Mouse (Mus musculus) hindbrain, postnatal 0 days (tissue): Measurements from ENCODE around the gene Smco4. TPM values are rescaled to one million over a fixed set of nuclear protein-coding genes. Genes with fewer than 3 reads are reported as not detected.

ENCODE experiments used
- ATAC-seq: fragments of 200-750 bp; cut with Nextera tagmentation; 2 replicates; pipeline ENCODE4 v1.8.0; 2017; ENCODE audit warnings: mild to moderate bottlenecking, moderate TSS enrichment, moderate library complexity
- DNase-seq: peaks from one replicate; pipeline ENCODE4 v3.0.0-alpha.2; 2015; ENCODE audit warnings: low spot score
- H3K27ac ChIP-seq: fragments of 300-500 bp; sonication (generic); 2 replicates; pipeline ENCODE4 v1.5.1; 2014; ENCODE audit warnings: mild to moderate bottlenecking
- H3K27me3 ChIP-seq: fragments of 300-500 bp; sonication (generic); 2 replicates; pipeline ENCODE4 v1.6.1; 2014; ENCODE audit warnings: low read length, mixed read lengths; ENCODE audit not compliant: insufficient read depth
- H3K36me3 ChIP-seq: fragments of 300-500 bp; sonication (generic); 2 replicates; pipeline ENCODE4 v1.6.1; 2014; ENCODE audit warnings: low read length, mixed read lengths; ENCODE audit not compliant: insufficient read depth
- H3K4me1 ChIP-seq: fragments of 300-500 bp; sonication (generic); 2 replicates; pipeline ENCODE4 v1.6.1; 2014; ENCODE audit warnings: antibody characterized with exemption, low read length, mixed read lengths; ENCODE audit not compliant: insufficient read depth
- H3K4me2 ChIP-seq: fragments of 300-500 bp; sonication (generic); 2 replicates; pipeline ENCODE4 v1.6.1; 2014; ENCODE audit warnings: low read depth, mild to moderate bottlenecking, low read length, moderate library complexity, mixed read lengths
- H3K4me3 ChIP-seq: fragments of 300-500 bp; sonication (generic); 2 replicates; pipeline ENCODE4 v1.5.1; 2014; ENCODE audit warnings: low read length
- H3K9ac ChIP-seq: fragments of 300-500 bp; sonication (generic); replicated peaks from 2 replicates; pipeline ENCODE4 v1.6.1; 2014; ENCODE audit warnings: mild to moderate bottlenecking, low read length, moderate library complexity, mixed read lengths
- H3K9me3 ChIP-seq: fragments of 300-500 bp; sonication (generic); 2 replicates; pipeline ENCODE4 v1.6.1; 2016; ENCODE audit warnings: low read length, mixed read lengths
- CTCF ChIP-seq: IDR thresholded peaks from 2 replicates; pipeline ENCODE4 v1.5.1; 2016; ENCODE audit warnings: antibody characterized with exemption, control low read depth, low read depth
- WGBS: fragments of 180-500 bp; shearing (Covaris S2); extraction: QIAGEN DNeasy Blood & Tissue Kit; methylation state at CpG from one replicate; pipeline ENCODE4 v1.1.7; 2014; 5-methylcytosine and 5-hydroxymethylcytosine counted together
- polyA plus RNA-seq: library from polyadenylated mRNA; unstranded; fragments of >200 nt; fragmentation: Nextera tagmentation; extraction: Ambion mirVana; gene quantifications from 2 replicates; pipeline ENCODE4 v1.2.1, GENCODE M21; 2015
- total RNA-seq: library from RNA; depleted of rRNA; stranded (reverse); fragments of >200 nt; gene quantifications from 2 replicates; pipeline ENCODE4 v1.2.3, GENCODE M21; 2014; rRNA removed

Smco4 gene
- total RNA-seq (3.6 and 6.1 TPM in 2 replicates), polyA plus RNA-seq (0.60 and 1.3 TPM in 2 replicates)

DNA sequence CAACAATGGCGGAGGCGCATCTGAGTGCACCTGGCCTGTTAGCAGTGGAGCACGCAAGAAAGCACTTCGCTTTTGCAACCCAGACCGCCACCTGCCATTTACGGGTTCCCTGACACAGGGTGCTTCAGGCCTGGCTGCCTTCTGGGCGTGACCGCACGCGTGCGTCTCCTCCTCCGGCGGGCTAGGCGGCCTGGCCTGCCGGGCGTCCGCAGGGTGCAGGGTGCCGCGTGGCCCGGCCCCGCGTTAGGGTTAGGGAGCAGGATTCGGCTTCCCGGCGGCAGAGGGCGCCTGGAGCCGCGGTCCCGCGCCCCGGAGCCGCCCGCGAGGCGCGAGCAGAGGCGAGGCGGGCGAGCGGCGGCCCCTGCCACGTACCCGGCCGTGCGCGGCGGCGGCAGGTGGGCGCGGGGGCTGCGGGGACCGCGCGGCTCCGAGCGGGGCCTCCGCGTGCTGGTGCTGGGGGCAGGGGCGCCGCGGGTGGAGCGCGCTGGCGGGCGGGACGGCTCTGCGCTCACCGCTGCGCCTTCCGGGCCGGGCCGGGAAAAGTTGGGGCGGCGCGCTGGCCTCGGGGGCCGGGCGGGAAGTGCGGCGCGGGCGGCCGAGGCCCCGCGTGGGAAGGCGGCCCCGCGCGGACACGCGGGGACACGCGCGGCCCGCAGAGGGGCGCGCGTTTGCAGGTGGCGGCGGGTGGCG is at the start of gene Smco4:
Smco4 (plus strand) TSS at position 198 of the 690 bp plus-strand sequence.
- peak; percentile 72 for DNase-seq
- H3K9me3 ChIP-seq, result no peaks in the 10 kb centered on the region
- peak within 1 kb of the TSS; percentile 74 for H3K4me3 ChIP-seq
- TF ChIP-seq CTCF, result peak; percentile 32
- peak within 1 kb of the TSS; percentile 48; the same call in 1 of the 2 replicates for H3K27ac ChIP-seq
- no peaks in the 10 kb centered on the region for H3K36me3 ChIP-seq
- H3K9ac ChIP-seq, result peak within 1 kb of the TSS; percentile 74
- H3K4me1 ChIP-seq, result 0 out of 2 replicates have a peak, but pooled peaks cover 3% of the 10 kb centered on the region
- ATAC-seq, result peak; percentile 85
- H3K27me3 ChIP-seq, result no peaks in the 10 kb centered on the region
- peak within 1 kb of the TSS; percentile 96 for H3K4me2 ChIP-seq
- 1% methylated on average over 65 of the region's 101 CpGs for WGBS

DNA sequence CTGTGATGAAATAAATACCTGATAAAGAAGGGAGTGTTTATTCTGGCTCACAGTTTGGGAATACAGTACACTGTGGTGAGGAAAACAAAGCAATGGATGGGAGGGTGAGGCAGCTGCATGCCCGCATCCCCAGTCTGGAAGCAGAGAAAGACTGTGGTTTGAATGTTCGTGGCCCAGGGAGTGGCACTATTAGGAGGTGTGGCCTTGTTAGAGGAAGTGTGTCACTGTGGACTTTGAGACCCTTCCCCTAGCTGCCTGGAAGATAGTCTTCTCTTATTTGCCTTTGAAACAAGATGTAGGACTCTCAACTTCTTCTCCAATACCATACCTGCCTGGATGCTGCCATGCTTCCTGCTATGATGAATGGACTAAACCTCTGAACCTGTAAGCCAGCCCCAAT is 45.8 kb upstream of the Smco4 start:
- ATAC-seq, result no peak
- Histone ChIP-seq H3K4me2 (no peak overlapping the region), H3K27me3 (no peaks in the 10 kb centered on the region), H3K27ac (no peak overlapping the region), H3K4me1 (no peaks in the 10 kb centered on the region), H3K9me3 (no peaks in the 10 kb centered on the region), H3K36me3 (no peaks in the 10 kb centered on the region), H3K9ac (no peak overlapping the region), H3K4me3 (no peak overlapping the region)
- DNase-seq, result no peak
- 85% methylated on average over 2 of the region's 2 CpGs for WGBS
- no peak for TF ChIP-seq CTCF

GRCm38 (mm10) chr9:15450921-15451320 is 42.3 kb upstream of the Smco4 start:
- DNase-seq (peak; percentile 52), ATAC-seq (peak; percentile 47; the same call in 1 of the 2 replicates)
- Histone ChIP-seq H3K9me3 (no peaks in the 10 kb centered on the region), H3K4me3 (no peak overlapping the region), H3K36me3 (no peaks in the 10 kb centered on the region), H3K9ac (no peak overlapping the region), H3K4me1 (no peaks in the 10 kb centered on the region), H3K4me2 (no peak overlapping the region), H3K27me3 (no peaks in the 10 kb centered on the region), H3K27ac (no peak overlapping the region)
- no peak for TF ChIP-seq CTCF
- 19% methylated on average over 5 of the region's 5 CpGs for WGBS

- ATAC-seq, result no peak
- TF ChIP-seq CTCF, result no peak
- no peak overlapping the region for H3K4me2 ChIP-seq
- no peak overlapping the region for H3K9ac ChIP-seq
- H3K4me3 ChIP-seq, result no peak overlapping the region
- H3K27ac ChIP-seq, result no peak overlapping the region
- H3K36me3 ChIP-seq, result no peaks in the 10 kb centered on the region
- no peaks in the 10 kb centered on the region for H3K27me3 ChIP-seq
- WGBS, result 62% methylated on average over 4 of the region's 4 CpGs
- no peaks in the 10 kb centered on the region for H3K9me3 ChIP-seq
- H3K4me1 ChIP-seq, result no peaks in the 10 kb centered on the region
- DNase-seq, result no peak
Observed at GRCm38 (mm10) chr9:15472256-15472655, 21.0 kb upstream of the Smco4 start.

DNA sequence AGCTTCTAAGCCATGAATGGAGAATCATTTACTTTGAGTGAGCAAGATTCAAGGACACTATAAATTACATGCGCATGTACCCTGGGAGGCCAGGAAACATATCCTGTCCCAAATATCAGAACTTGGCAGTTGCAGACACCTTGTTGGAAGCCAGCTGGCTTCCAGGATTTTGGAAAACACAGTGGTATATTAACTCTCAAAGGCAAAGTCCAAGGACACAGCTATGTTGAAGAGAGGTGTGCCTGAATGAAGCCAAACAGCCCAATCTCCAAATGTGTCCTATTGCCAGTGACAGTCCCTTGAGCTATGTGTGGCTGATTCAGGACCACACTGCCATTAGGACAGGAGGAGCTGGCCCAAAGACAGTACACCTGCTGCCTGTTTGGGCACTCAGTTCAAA is 20.0 kb upstream of the Smco4 start:
- DNase-seq, result no peak
- no peak for ATAC-seq
- Histone ChIP-seq H3K36me3 (no peaks in the 10 kb centered on the region), H3K9me3 (no peaks in the 10 kb centered on the region), H3K27me3 (no peaks in the 10 kb centered on the region), H3K4me1 (no peaks in the 10 kb centered on the region), H3K4me2 (no peak overlapping the region), H3K9ac (no peak overlapping the region), H3K4me3 (no peak overlapping the region), H3K27ac (no peak overlapping the region)
- 80% methylated on average over 1 of the region's 1 CpGs for WGBS
- TF ChIP-seq CTCF, result no peak

GRCm38 (mm10) chr9:15477556-15477955 is 15.7 kb upstream of the Smco4 start:
- H3K9ac ChIP-seq, result no peak overlapping the region
- H3K9me3 ChIP-seq, result no peaks in the 10 kb centered on the region
- no peaks in the 10 kb centered on the region for H3K36me3 ChIP-seq
- no peak overlapping the region for H3K4me3 ChIP-seq
- no peaks in the 10 kb centered on the region for H3K4me1 ChIP-seq
- no peak overlapping the region for H3K4me2 ChIP-seq
- ATAC-seq (no peak), DNase-seq (peak; percentile 37)
- no peaks in the 10 kb centered on the region for H3K27me3 ChIP-seq
- TF ChIP-seq CTCF, result no peak
- H3K27ac ChIP-seq, result no peak overlapping the region
- 72% methylated on average over 10 of the region's 10 CpGs for WGBS
